Mouse (Mus musculus): Measurements from ENCODE around the gene Hoxa6. TPM values are rescaled to one million over a fixed set of nuclear protein-coding genes. Genes with fewer than 3 reads are reported as not detected.

Gene Hoxa6
- total and polyA plus RNA-seq, 3 experiments, result not detected

DNA sequence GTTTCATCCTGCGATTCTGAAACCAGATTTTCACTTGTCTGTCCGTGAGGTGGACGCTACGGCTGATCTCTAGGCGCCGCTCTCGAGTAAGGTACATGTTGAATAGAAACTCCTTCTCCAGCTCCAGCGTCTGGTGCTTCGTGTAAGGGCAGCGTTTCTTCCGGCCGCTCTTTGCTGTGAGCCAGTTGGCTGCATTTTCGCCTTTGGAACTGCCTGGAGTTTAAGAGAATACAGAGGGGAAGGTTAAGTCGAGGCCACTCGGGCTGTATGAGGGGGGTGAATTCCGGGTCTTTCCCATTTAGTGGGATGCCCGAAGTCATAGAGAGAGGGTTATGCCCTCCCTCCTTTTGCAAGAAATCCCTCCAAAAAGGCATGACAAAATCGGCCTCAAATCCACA lies 24.0 kb upstream of the Hoxa6 start:
- TF ChIP-seq ZC3H11A (IDR thresholded peaks at IDR 0.05; ENCODE audit: low read depth, low read length) (no peak), JUND (IDR thresholded peaks at IDR 0.05; ENCODE audit: low read depth, low read length) (no peak), POLR2A (IDR thresholded peaks at IDR 0.05; ENCODE audit: control insufficient read depth in 1 of 2, insufficient read depth in 1 of 2, low read depth in 1 of 2, low read length in 2 of 2, poor library complexity in 1 of 2) (no peak)
- no peaks in the 10 kb centered on the region for H3K27me3 ChIP-seq (ENCODE audit: control insufficient read depth in 1 of 2, insufficient read depth in 2 of 2, low read length in 2 of 2)
- H3K9me3 ChIP-seq (replicated peaks; ENCODE audit: insufficient read depth, low read length), result no peaks in the 10 kb centered on the region
- H3K36me3 ChIP-seq (ENCODE audit: control insufficient read depth in 1 of 2, insufficient read depth in 2 of 2, low read length in 2 of 2), result no peaks in the 10 kb centered on the region
- H3K27ac ChIP-seq (ENCODE audit: control insufficient read depth, low read depth, low read length), result no peak overlapping the region
- no peak overlapping the region for H3K9ac ChIP-seq (ENCODE audit: control insufficient read depth, low read depth, low read length, poor library complexity, severe bottlenecking)
- no peaks in the 10 kb centered on the region for H3K4me1 ChIP-seq (ENCODE audit: control insufficient read depth in 1 of 2, insufficient read depth in 2 of 2, low read length in 2 of 2)
- H3K79me2 ChIP-seq (ENCODE audit: control insufficient read depth, insufficient read depth, low read length, poor library complexity), result no peaks in the 10 kb centered on the region
- H3K4me3 ChIP-seq (ENCODE audit: control insufficient read depth in 1 of 2, insufficient read depth in 1 of 2, low read depth in 2 of 2, low read length in 2 of 2), result no peak overlapping the region
- no peak for DNase-seq (ENCODE audit: low read depth, low spot score)

GRCm38 (mm10) chr6:52231885-52232567 lies 23.5 kb upstream of the Hoxa6 start:
- Histone ChIP-seq H3K27me3 (ENCODE audit: control insufficient read depth in 1 of 2, insufficient read depth in 2 of 2, low read length in 2 of 2) (no peaks in the 10 kb centered on the region), H3K9me3 (replicated peaks; ENCODE audit: insufficient read depth, low read length) (no peaks in the 10 kb centered on the region), H3K4me3 (ENCODE audit: control insufficient read depth in 1 of 2, insufficient read depth in 1 of 2, low read depth in 2 of 2, low read length in 2 of 2) (no peak overlapping the region), H3K36me3 (ENCODE audit: control insufficient read depth in 1 of 2, insufficient read depth in 2 of 2, low read length in 2 of 2) (no peaks in the 10 kb centered on the region), H3K4me1 (ENCODE audit: control insufficient read depth in 1 of 2, insufficient read depth in 2 of 2, low read length in 2 of 2) (no peaks in the 10 kb centered on the region), H3K27ac (ENCODE audit: control insufficient read depth, low read depth, low read length) (no peak overlapping the region), H3K9ac (ENCODE audit: control insufficient read depth, low read depth, low read length, poor library complexity, severe bottlenecking) (no peak overlapping the region), H3K79me2 (ENCODE audit: control insufficient read depth, insufficient read depth, low read length, poor library complexity) (no peaks in the 10 kb centered on the region)
- no peak for TF ChIP-seq NELFE (IDR thresholded peaks at IDR 0.05; ENCODE audit: low read depth, low read length)
- TF ChIP-seq ZC3H11A (IDR thresholded peaks at IDR 0.05; ENCODE audit: low read depth, low read length), result no peak
- TF ChIP-seq SIN3A (IDR thresholded peaks at IDR 0.05; ENCODE audit: low read length), result no peak
- TF ChIP-seq RAD21 (IDR thresholded peaks at IDR 0.05; ENCODE audit: low read depth, low read length), result no peak
- no peak for TF ChIP-seq ZMIZ1 (IDR thresholded peaks at IDR 0.05; ENCODE audit: low read depth, low read length)
- no peak for TF ChIP-seq CHD2 (IDR thresholded peaks at IDR 0.05; ENCODE audit: low read length)
- no peak for TF ChIP-seq RCOR1 (IDR thresholded peaks at IDR 0.05; ENCODE audit: low read depth, low read length)
- no peak for TF ChIP-seq MXI1 (IDR thresholded peaks at IDR 0.05; ENCODE audit: low read depth, low read length)
- TF ChIP-seq E2F4 (IDR thresholded peaks at IDR 0.05; ENCODE audit: borderline replicate concordance, low read depth, low read length), result no peak
- no peak for TF ChIP-seq ELF1 (IDR thresholded peaks at IDR 0.05; ENCODE audit: low read depth, low read length)
- TF ChIP-seq NRF1 (IDR thresholded peaks at IDR 0.05; ENCODE audit: insufficient read depth, low read depth, low read length, poor library complexity, severe bottlenecking), result no peak
- TF ChIP-seq ETS1 (IDR thresholded peaks at IDR 0.05; ENCODE audit: low read depth, low read length), result no peak
- no peak for TF ChIP-seq MYC (IDR thresholded peaks at IDR 0.05; ENCODE audit: low read depth, low read length)
- no peak for TF ChIP-seq ZKSCAN1 (IDR thresholded peaks at IDR 0.05; ENCODE audit: low read depth, low read length)
- TF ChIP-seq USF1 (IDR thresholded peaks at IDR 0.05; ENCODE audit: low read depth, low read length), result no peak
- TF ChIP-seq ZNF384 (IDR thresholded peaks at IDR 0.05; ENCODE audit: low read depth, low read length), result no peak
- no peak for TF ChIP-seq BHLHE40 (IDR thresholded peaks at IDR 0.05; ENCODE audit: borderline replicate concordance, low read depth, low read length)
- TF ChIP-seq MAX (IDR thresholded peaks at IDR 0.05; ENCODE audit: low read length), result no peak
- TF ChIP-seq EP300 (IDR thresholded peaks at IDR 0.05; ENCODE audit: low read depth in 1 of 2, low read length in 2 of 2), result no peak
- no peak for DNase-seq (ENCODE audit: low read depth, low spot score)

Data from MEL (cell line).